Mouse (Mus musculus) limb, embryonic 12.5 days (tissue): ENCODE measurements around the gene Endod1. TPM values are rescaled to one million over a fixed set of nuclear protein-coding genes. Genes with fewer than 3 reads are reported as not detected.
"Not testable (repeated sequence)": the region's sequence is repeated elsewhere in the genome, so short reads cannot be mapped to it uniquely, and the experiment has no call there.

Experiments
- ATAC-seq: fragments of 200-750 bp; cut with Nextera tagmentation; 2 replicates; pipeline ENCODE4 v1.8.0; 2017; ENCODE audit warnings: low read depth, moderate TSS enrichment; ENCODE audit not compliant: insufficient number of reproducible peaks, insufficient read depth, low FRiP score, low TSS enrichment
- H3K27ac ChIP-seq: fragments of 300-500 bp; sonication (generic); 2 replicates; pipeline ENCODE4 v1.5.1; 2016; ENCODE audit warnings: mild to moderate bottlenecking, moderate library complexity
- H3K27me3 ChIP-seq: fragments of 300-500 bp; sonication (generic); 2 replicates; pipeline ENCODE4 v1.6.1; 2016; ENCODE audit warnings: mild to moderate bottlenecking, moderate library complexity
- H3K36me3 ChIP-seq: fragments of 300-500 bp; sonication (generic); 2 replicates; pipeline ENCODE4 v1.6.1; 2016; ENCODE audit warnings: mild to moderate bottlenecking, moderate library complexity
- H3K4me1 ChIP-seq: fragments of 300-500 bp; sonication (generic); replicated peaks from 2 replicates; pipeline ENCODE4 v1.6.1; 2016
- H3K4me2 ChIP-seq: fragments of 300-500 bp; sonication (generic); 2 replicates; pipeline ENCODE4 v1.6.1; 2016; ENCODE audit warnings: mild to moderate bottlenecking, moderate library complexity
- H3K4me3 ChIP-seq: fragments of 300-500 bp; sonication (generic); replicated peaks from 2 replicates; pipeline ENCODE4 v1.5.1; 2016; ENCODE audit warnings: mild to moderate bottlenecking
- H3K9ac ChIP-seq: fragments of 300-500 bp; sonication (generic); replicated peaks from 2 replicates; pipeline ENCODE4 v1.6.1; 2016; ENCODE audit warnings: mild to moderate bottlenecking, moderate library complexity
- H3K9me3 ChIP-seq: fragments of 300-500 bp; sonication (generic); 2 replicates; pipeline ENCODE4 v1.6.1; 2016; ENCODE audit warnings: mild to moderate bottlenecking, moderate library complexity
- WGBS: fragments of 180-500 bp; shearing (Covaris S2); methylation state at CpG from one replicate; pipeline ENCODE4 v1.1.7; 2016; 5-methylcytosine and 5-hydroxymethylcytosine counted together
- polyA plus RNA-seq: library from polyadenylated mRNA; unstranded; fragments of >200 nt; fragmentation: Nextera tagmentation; extraction: Ambion mirVana; gene quantifications from 2 replicates; pipeline ENCODE4 v1.2.1, GENCODE M21; 2016

Gene Endod1
- polyA plus RNA-seq, 1 experiment from 2014 or later, result 8.3 TPM

DNA sequence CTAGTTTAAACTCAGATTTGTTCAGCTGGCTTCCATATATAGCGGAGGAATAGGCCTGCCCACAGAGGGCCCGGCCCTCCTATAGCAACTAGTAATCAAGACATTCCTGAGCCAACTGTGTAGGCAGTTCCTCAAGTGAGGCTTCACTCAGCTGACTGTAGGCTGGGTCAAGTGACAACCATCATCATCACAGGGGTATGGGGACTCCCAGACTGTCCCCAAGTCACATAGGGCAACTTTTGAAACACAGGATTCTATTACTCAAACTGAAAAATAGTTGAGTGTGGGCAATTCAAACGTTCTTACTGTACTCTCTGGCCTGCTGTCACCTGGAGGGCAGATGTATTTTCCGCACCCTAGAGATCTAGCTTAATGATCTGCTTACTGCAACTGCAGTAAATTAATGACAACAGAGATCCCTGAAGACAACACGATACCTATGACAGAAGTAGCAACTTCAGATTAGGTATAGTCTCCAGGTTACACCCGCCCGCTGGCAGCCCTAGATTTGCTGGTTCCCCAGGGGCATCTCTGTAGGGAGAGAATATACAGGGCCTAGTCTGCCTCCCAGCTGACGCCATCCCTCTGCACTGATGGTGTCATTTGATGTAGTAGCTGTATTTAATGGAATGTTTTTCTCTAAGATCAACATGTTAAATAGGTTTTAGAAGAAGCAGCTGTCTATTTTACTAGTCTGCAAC is 19.1 kb downstream of the Endod1 start:
- Histone ChIP-seq H3K4me2 (no peak overlapping the region), H3K36me3 (no peaks in the 10 kb centered on the region), H3K27me3 (no peaks in the 10 kb centered on the region), H3K9ac (no peak overlapping the region), H3K27ac (no peak overlapping the region), H3K4me1 (0 out of 2 replicates have a peak, but pooled peaks cover 5% of the 10 kb centered on the region), H3K9me3 (peaks cover 3% of the 10 kb centered on the region; the same call in 1 of the 2 replicates), H3K4me3 (no peak overlapping the region)
- WGBS, result 84% methylated on average over 8 of the region's 8 CpGs
- ATAC-seq, result no peak

- no peak for ATAC-seq
- Histone ChIP-seq H3K27me3 (no peaks in the 10 kb centered on the region), H3K4me3 (no peak overlapping the region), H3K9me3 (no peaks in the 10 kb centered on the region), H3K9ac (no peak overlapping the region), H3K36me3 (no peaks in the 10 kb centered on the region), H3K27ac (no peak overlapping the region), H3K4me2 (no peak overlapping the region), H3K4me1 (no peaks in the 10 kb centered on the region)
- WGBS, result 89% methylated on average over 4 of the region's 4 CpGs
Observed at GRCm38 (mm10) chr9:14357033-14357432, 24.3 kb downstream of the Endod1 start.

GRCm38 (mm10) chr9:14354852-14355251 is 26.5 kb downstream of the Endod1 start:
- ATAC-seq, result no peak
- no peaks in the 10 kb centered on the region for H3K4me1 ChIP-seq
- no peaks in the 10 kb centered on the region for H3K9me3 ChIP-seq
- no peak overlapping the region for H3K4me3 ChIP-seq
- 73% methylated on average over 6 of the region's 6 CpGs for WGBS
- no peaks in the 10 kb centered on the region for H3K36me3 ChIP-seq
- no peak overlapping the region for H3K4me2 ChIP-seq
- H3K27me3 ChIP-seq, result no peaks in the 10 kb centered on the region
- no peak overlapping the region for H3K27ac ChIP-seq
- H3K9ac ChIP-seq, result no peak overlapping the region

DNA sequence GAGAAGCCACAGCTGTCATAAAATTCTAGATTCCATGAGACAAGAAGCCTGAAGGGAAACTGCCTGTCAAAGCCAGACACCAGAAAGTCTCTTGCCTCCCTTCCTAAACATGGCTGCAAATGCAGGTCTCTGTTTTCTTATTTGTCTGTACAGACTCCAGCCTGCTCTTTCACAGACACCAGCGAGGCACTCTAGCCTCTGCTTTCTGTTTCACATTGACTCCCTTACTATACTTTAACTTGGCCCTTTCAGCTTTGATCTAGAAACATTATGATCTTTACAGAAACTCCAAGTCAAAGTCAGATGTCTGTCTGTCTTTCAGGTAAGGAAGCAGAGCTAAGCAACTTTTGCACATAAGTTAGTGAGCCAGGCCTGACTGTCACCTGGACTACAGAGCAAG is 29.0 kb downstream of the Endod1 start:
- 78% methylated on average over 1 of the region's 1 CpGs for WGBS
- Histone ChIP-seq H3K4me1 (no peaks in the 10 kb centered on the region), H3K36me3 (no peaks in the 10 kb centered on the region), H3K9ac (no peak overlapping the region), H3K27me3 (no peaks in the 10 kb centered on the region), H3K4me2 (no peak overlapping the region), H3K27ac (no peak overlapping the region), H3K4me3 (no peak overlapping the region), H3K9me3 (no peaks in the 10 kb centered on the region)
- ATAC-seq, result no peak

DNA sequence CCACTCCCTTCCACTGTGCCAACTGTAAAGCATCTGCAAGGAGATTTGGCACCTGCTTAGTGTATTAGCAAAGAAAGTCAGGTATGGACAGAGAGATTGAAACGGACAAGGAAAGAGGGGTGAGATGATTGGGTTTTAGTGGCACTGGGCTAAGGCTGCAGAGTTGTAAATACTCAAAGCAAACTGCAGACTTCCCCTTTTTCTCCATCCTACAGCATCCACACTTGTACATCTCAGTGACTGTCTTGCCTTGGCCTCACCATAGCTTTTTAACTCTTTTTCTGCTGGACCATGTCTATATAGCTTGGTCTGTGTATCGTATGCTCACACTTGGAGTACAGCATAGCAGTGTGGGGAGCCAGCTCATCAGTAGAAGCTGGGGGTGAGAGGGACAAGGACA is 30.5 kb downstream of the Endod1 start:
- no peaks in the 10 kb centered on the region for H3K4me1 ChIP-seq
- H3K9me3 ChIP-seq, result no peaks in the 10 kb centered on the region
- H3K36me3 ChIP-seq, result no peaks in the 10 kb centered on the region
- no peaks in the 10 kb centered on the region for H3K27me3 ChIP-seq
- ATAC-seq, result no peak
- no peak overlapping the region for H3K27ac ChIP-seq
- H3K4me2 ChIP-seq, result no peak overlapping the region
- H3K4me3 ChIP-seq, result no peak overlapping the region
- no peak overlapping the region for H3K9ac ChIP-seq
- 75% methylated on average over 2 of the region's 2 CpGs for WGBS

GRCm38 (mm10) chr9:14349380-14349779 is 31.9 kb downstream of the Endod1 start:
- no peak for ATAC-seq
- 85% methylated on average over 5 of the region's 5 CpGs for WGBS
- Histone ChIP-seq H3K27ac (no peak overlapping the region), H3K9ac (no peak overlapping the region), H3K4me1 (no peaks in the 10 kb centered on the region), H3K36me3 (no peaks in the 10 kb centered on the region), H3K9me3 (no peaks in the 10 kb centered on the region), H3K27me3 (no peaks in the 10 kb centered on the region), H3K4me3 (no peak overlapping the region), H3K4me2 (no peak overlapping the region)

DNA sequence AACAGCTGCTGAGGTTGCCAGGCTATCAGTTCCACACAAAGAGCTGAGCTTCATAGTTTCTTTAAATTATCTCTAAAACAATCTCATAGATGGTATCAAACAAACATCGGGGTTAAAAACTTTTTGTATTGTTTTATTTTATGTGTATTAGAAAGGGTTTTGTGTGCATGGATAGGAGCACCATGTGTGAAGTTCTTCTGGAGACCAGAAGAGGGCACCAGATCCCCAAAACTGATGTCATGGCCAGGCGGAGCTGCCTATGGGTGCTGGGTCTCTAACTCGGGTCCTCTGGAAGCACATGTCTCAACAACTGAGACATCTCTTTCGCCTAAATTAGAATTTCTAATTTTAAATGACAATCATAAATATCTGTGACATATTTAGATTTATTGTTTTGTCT is 32.9 kb downstream of the Endod1 start:
- ATAC-seq, result no peak
- no peaks in the 10 kb centered on the region for H3K36me3 ChIP-seq
- no peak overlapping the region for H3K9ac ChIP-seq
- H3K4me1 ChIP-seq, result 0 out of 2 replicates have a peak, but pooled peaks cover 5% of the 10 kb centered on the region
- H3K4me3 ChIP-seq, result no peak overlapping the region
- H3K27ac ChIP-seq, result no peak overlapping the region
- H3K27me3 ChIP-seq, result no peaks in the 10 kb centered on the region
- WGBS, result 54% methylated on average over 4 of the region's 4 CpGs
- no peaks in the 10 kb centered on the region for H3K9me3 ChIP-seq
- H3K4me2 ChIP-seq, result no peak overlapping the region

DNA sequence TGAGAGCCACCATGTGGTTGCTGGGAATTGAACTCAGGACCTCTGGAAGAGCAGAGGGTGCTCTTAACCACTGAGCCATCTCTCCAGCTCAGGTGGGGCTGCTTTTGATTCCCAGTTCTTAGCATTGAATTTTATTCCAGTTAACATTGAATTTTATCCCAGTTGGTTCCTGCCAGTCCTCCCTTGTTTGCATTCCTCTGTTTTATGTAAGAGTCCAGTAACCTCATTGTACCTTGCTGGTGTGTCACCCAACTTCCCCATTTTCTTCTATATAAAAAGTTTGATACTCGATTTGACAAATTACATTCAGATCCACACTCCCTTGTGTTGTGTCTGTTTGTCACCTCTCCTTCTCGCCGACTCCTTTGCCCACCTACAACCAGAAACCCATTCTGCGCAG is 35.4 kb downstream of the Endod1 start:
- H3K4me1 ChIP-seq, H3K9ac ChIP-seq, H3K27me3 ChIP-seq, H3K36me3 ChIP-seq, H3K9me3 ChIP-seq, ATAC-seq, H3K4me2 ChIP-seq, H3K4me3 ChIP-seq, H3K27ac ChIP-seq: not testable (repeated sequence)
- 87% methylated on average over 4 of the region's 4 CpGs for WGBS

GRCm38 (mm10) chr9:14342041-14342668 is 39.2 kb downstream of the Endod1 start:
- H3K4me2 ChIP-seq, result no peak overlapping the region
- no peak overlapping the region for H3K9ac ChIP-seq
- no peaks in the 10 kb centered on the region for H3K9me3 ChIP-seq
- WGBS, result 52% methylated on average over 4 of the region's 4 CpGs
- no peak overlapping the region for H3K27ac ChIP-seq
- no peak overlapping the region for H3K4me3 ChIP-seq
- 0 out of 2 replicates have a peak, but pooled peaks cover 5% of the 10 kb centered on the region for H3K4me1 ChIP-seq
- no peaks in the 10 kb centered on the region for H3K36me3 ChIP-seq
- peak; percentile 48; the same call in 1 of the 2 replicates for ATAC-seq
- no peaks in the 10 kb centered on the region for H3K27me3 ChIP-seq

GRCm38 (mm10) chr9:14338701-14339100 is 42.6 kb downstream of the Endod1 start:
- Histone ChIP-seq H3K9me3 (no peaks in the 10 kb centered on the region), H3K27ac (no peak overlapping the region), H3K4me3 (no peak overlapping the region), H3K9ac (no peak overlapping the region), H3K27me3 (no peaks in the 10 kb centered on the region), H3K36me3 (no peaks in the 10 kb centered on the region), H3K4me1 (0 out of 2 replicates have a peak, but pooled peaks cover under 1% of the 10 kb centered on the region), H3K4me2 (no peak overlapping the region)
- ATAC-seq, result no peak
- WGBS, result 71% methylated on average over 3 of the region's 3 CpGs

DNA sequence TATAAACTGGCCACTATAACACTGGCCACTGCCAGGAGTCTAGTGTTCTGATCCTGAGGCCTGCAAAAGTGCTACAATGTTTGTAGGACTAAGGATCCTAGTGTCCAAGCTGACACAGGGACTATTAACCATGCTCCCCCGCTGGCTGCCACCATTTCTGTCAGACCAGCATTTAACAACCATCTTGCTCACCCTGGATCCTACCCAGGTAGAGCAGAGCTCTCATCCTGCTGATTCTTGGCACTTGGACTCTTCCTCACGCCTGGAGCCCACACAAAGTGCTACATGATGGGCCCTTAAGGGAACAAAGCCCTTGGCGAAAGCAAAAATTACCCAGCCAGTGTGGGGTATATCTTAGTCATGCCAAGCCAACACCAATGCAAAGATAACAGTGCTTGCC is 44.4 kb downstream of the Endod1 start:
- no peak overlapping the region for H3K27ac ChIP-seq
- 83% methylated on average over 3 of the region's 3 CpGs for WGBS
- no peak overlapping the region for H3K4me3 ChIP-seq
- H3K4me1 ChIP-seq, result no peaks in the 10 kb centered on the region
- no peaks in the 10 kb centered on the region for H3K9me3 ChIP-seq
- H3K27me3 ChIP-seq, result no peaks in the 10 kb centered on the region
- no peak overlapping the region for H3K4me2 ChIP-seq
- no peak overlapping the region for H3K9ac ChIP-seq
- ATAC-seq, result no peak
- peaks cover 4% of the 10 kb centered on the region; the same call in 1 of the 2 replicates for H3K36me3 ChIP-seq
